Mouse (Mus musculus) heart, postnatal 0 days (tissue): Measurements from ENCODE around the gene Abcb4. TPM values are rescaled to one million over a fixed set of nuclear protein-coding genes. Genes with fewer than 3 reads are reported as not detected.

ENCODE experiments used
- ATAC-seq: fragments of 200-750 bp; cut with Nextera tagmentation; 2 replicates; pipeline ENCODE4 v1.8.0; 2017; ENCODE audit warnings: low read depth, moderate number of reproducible peaks, moderate library complexity; ENCODE audit not compliant: insufficient read depth
- DNase-seq: peaks from one replicate; pipeline ENCODE4 v3.0.0-alpha.2; 2016; ENCODE audit warnings: low spot score
- H3K27ac ChIP-seq: fragments of 300-500 bp; sonication (generic); 2 replicates; pipeline ENCODE4 v1.5.1; 2014; ENCODE audit warnings: low read depth, mild to moderate bottlenecking
- H3K27me3 ChIP-seq: fragments of 300-500 bp; sonication (generic); 2 replicates; pipeline ENCODE4 v1.6.1; 2014; ENCODE audit warnings: low read length, mixed read lengths; ENCODE audit not compliant: control insufficient read depth, insufficient read depth
- H3K36me3 ChIP-seq: fragments of 300-500 bp; sonication (generic); replicated peaks from 2 replicates; pipeline ENCODE4 v1.6.1; 2014; ENCODE audit warnings: low read length, mixed read lengths; ENCODE audit not compliant: control insufficient read depth, insufficient read depth
- H3K4me1 ChIP-seq: fragments of 300-500 bp; sonication (generic); 2 replicates; pipeline ENCODE4 v1.6.1; 2014; ENCODE audit warnings: antibody characterized with exemption; ENCODE audit not compliant: control insufficient read depth, insufficient read depth
- H3K4me2 ChIP-seq: fragments of 300-500 bp; sonication (generic); 2 replicates; pipeline ENCODE4 v1.6.1; 2014; ENCODE audit warnings: low read depth, mild to moderate bottlenecking, low read length, moderate library complexity
- H3K4me3 ChIP-seq: fragments of 300-500 bp; sonication (generic); 2 replicates; pipeline ENCODE4 v1.5.1; 2014; ENCODE audit warnings: low read depth, low read length
- H3K9ac ChIP-seq: fragments of 300-500 bp; sonication (generic); replicated peaks from 2 replicates; pipeline ENCODE4 v1.6.1; 2014; ENCODE audit warnings: low read depth, low read length, mixed read lengths
- H3K9me3 ChIP-seq: fragments of 300-500 bp; sonication (generic); replicated peaks from 2 replicates; pipeline ENCODE4 v1.6.1; 2016; ENCODE audit warnings: low read length; ENCODE audit not compliant: control insufficient read depth
- CTCF ChIP-seq: IDR thresholded peaks from 2 replicates; pipeline ENCODE4 v1.5.1; 2016; ENCODE audit warnings: antibody characterized with exemption, control low read depth, low read depth
- EP300 ChIP-seq: IDR thresholded peaks from 2 replicates; pipeline ENCODE4 v1.6.1; 2016; ENCODE audit warnings: antibody characterized with exemption, low read depth
- WGBS: fragments of 180-500 bp; shearing (Covaris S2); extraction: QIAGEN DNeasy Blood & Tissue Kit; methylation state at CpG from one replicate; pipeline ENCODE4 v1.1.7; 2014; 5-methylcytosine and 5-hydroxymethylcytosine counted together
- polyA plus RNA-seq: library from polyadenylated mRNA; unstranded; fragments of >200 nt; fragmentation: Nextera tagmentation; extraction: Ambion mirVana; gene quantifications from 2 replicates; pipeline ENCODE4 v1.2.1, GENCODE M21; 2015
- total RNA-seq: library from RNA; depleted of rRNA; stranded (reverse); fragments of >200 nt; gene quantifications from 2 replicates; pipeline ENCODE4 v1.2.3, GENCODE M21; 2014; ENCODE audit warnings: low replicate concordance

Gene Abcb4
- total and polyA plus RNA-seq, 2 experiments from 2014 or later: 0.63 TPM; not detected in 1

DNA sequence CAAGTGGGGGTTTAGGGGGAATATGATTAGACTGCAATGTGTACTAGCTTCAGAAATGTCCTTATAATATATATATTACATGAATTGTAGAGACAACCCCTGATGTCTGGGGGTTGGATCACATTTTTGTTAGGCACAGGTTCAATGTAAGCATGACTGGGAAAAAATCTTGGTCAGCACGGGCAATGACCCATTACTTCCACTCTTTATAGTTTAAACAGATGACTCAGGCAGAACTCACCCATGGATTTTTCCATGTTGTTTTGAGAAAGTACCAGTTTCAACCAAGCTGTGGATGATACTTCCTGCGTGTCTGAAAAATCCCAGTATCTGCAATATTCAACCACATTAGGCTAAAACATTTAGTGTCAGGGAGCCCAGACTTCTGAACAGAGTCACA is 16.4 kb upstream of the Abcb4 start:
- Histone ChIP-seq H3K9me3 (no peaks in the 10 kb centered on the region), H3K27ac (no peak overlapping the region), H3K4me3 (no peak overlapping the region), H3K27me3 (no peaks in the 10 kb centered on the region), H3K4me2 (no peak overlapping the region), H3K36me3 (no peaks in the 10 kb centered on the region), H3K9ac (no peak overlapping the region), H3K4me1 (no peaks in the 10 kb centered on the region)
- 63% methylated on average over 2 of the region's 2 CpGs for WGBS
- no peak for DNase-seq
- TF ChIP-seq CTCF (no peak), EP300 (no peak)
- ATAC-seq: no peak

- Histone ChIP-seq H3K4me3 (no peak overlapping the region), H3K4me1 (no peaks in the 10 kb centered on the region), H3K4me2 (no peak overlapping the region), H3K36me3 (no peaks in the 10 kb centered on the region), H3K9ac (no peak overlapping the region), H3K27ac (no peak overlapping the region), H3K27me3 (no peaks in the 10 kb centered on the region), H3K9me3 (no peaks in the 10 kb centered on the region)
- no peak for ATAC-seq
- 56% methylated on average over 5 of the region's 5 CpGs for WGBS
- TF ChIP-seq CTCF: no peak
- TF ChIP-seq EP300: no peak
- no peak for DNase-seq
Observed at GRCm38 (mm10) chr5:8877800-8878199, 15.7 kb upstream of the Abcb4 start.

DNA sequence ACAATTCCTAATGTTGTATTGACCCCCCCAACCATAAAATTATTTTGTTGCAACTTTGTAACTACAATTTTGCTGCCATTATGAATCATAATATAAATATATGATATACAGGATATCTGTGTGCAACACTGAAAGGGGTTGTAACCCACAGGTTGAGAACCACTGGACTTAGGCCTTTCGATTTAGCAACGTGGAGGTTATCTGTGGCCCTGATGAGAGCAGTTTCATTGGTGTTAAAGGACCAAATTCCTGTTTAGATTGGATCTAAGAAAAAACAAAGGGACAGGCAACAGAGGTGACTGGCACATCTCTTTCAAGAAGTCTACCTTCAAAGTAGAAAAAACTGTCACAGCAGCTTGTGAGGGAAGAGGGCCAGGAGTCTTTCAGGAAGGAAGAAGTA is 7.7 kb upstream of the Abcb4 start:
- DNase-seq (no peak), ATAC-seq (no peak)
- no peak overlapping the region for H3K9ac ChIP-seq
- no peak overlapping the region for H3K4me3 ChIP-seq
- no peaks in the 10 kb centered on the region for H3K27me3 ChIP-seq
- H3K36me3 ChIP-seq: no peaks in the 10 kb centered on the region
- no peak overlapping the region for H3K4me2 ChIP-seq
- no peak overlapping the region for H3K27ac ChIP-seq
- 63% methylated on average over 2 of the region's 2 CpGs for WGBS
- H3K9me3 ChIP-seq: no peaks in the 10 kb centered on the region
- no peaks in the 10 kb centered on the region for H3K4me1 ChIP-seq
- TF ChIP-seq EP300 (no peak), CTCF (no peak)

DNA sequence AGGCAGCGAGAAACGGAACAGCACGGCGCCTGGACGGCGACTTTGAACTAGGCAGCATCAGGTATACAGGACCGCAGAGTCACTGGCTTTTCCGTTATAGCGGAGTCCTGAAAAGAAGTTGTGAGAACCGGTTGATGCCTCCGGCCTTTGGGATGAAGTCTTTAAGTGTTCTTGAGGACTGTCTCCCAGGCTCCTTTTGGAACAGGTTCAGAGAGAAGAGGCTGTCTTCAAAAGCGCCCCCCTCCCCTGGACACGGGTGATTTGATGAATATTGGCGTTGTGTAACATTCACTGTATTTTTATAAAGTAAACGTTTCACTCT is 548 bp downstream of the Abcb4 start:
- Histone ChIP-seq H3K4me3 (peak overlapping the region; percentile 68), H3K27me3 (no peaks in the 10 kb centered on the region), H3K36me3 (no peaks in the 10 kb centered on the region), H3K4me1 (peaks cover 7% of the 10 kb centered on the region; the same call in 1 of the 2 replicates), H3K9me3 (no peaks in the 10 kb centered on the region), H3K9ac (no peak overlapping the region), H3K27ac (no peak overlapping the region), H3K4me2 (peak overlapping the region; percentile 97)
- 11% methylated on average over 15 of the region's 15 CpGs for WGBS
- ATAC-seq: no peak
- no peak for DNase-seq
- TF ChIP-seq CTCF (no peak), EP300 (no peak)

DNA sequence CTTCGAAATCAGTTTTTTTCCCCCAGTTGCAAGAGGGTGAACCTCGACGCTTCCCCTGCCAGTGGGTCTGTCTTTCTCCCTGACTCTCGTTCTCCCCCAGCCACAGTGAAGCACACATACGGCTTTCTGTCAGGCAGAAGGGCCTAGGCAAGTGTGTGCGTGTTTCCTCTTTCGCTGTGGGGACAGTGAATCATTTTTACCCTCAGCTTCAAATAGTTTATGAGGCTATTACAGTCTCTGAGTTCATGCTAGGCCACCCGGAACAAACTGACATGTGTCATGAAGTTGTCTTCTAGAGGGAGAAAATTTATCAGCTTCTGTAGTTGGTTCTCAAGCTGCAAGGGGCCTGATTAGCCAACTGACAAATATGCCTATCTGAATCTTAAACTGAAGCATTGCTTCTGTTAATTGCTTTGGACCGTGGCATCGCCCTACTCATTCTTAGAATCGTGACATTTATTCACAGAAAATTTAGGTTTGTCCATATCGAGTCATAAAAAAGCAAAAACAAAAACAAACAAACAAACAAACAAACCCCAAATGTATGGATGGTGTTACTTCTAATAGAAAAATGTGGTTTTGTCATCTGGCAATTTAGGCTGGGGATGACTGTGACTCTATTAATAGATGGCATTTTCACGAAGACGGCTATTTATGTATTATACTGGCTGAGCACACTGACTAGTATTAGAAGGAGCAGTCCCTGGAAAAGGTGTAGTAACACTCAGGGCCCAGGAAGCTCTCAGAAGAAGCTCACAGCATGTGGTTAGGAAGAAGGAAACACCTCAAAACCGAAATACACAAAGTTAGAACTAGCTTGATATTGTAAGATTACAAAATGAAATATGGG is 1.3 kb downstream of the Abcb4 start:
- no peak for TF ChIP-seq CTCF
- no peak for TF ChIP-seq EP300
- Histone ChIP-seq H3K36me3 (no peaks in the 10 kb centered on the region), H3K9ac (no peak overlapping the region), H3K4me1 (peaks cover 7% of the 10 kb centered on the region; the same call in 1 of the 2 replicates), H3K9me3 (no peaks in the 10 kb centered on the region), H3K27me3 (no peaks in the 10 kb centered on the region), H3K4me3 (no peak overlapping the region), H3K27ac (no peak overlapping the region), H3K4me2 (no peak overlapping the region)
- WGBS: 62% methylated on average over 15 of the region's 15 CpGs
- ATAC-seq: no peak
- DNase-seq: no peak

DNA sequence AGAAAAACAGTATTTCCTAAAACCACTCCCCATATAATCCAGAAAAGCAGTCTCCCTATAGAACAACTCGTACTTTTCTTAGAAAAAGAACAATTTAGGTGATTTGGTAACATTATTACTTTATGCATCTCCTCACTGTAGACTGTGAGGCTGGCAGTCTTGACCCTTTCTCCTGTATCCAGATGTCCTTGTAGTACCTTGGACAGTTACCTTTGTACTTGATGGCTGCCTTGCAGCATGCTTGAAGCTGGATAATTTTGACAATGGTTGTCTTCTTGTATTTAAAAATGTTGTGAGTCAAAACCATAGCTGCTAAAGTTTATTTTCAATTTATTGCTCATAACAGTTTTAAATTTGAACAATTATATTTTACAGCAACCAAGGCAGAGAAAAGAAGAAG is 2.7 kb downstream of the Abcb4 start:
- H3K27me3 ChIP-seq: no peaks in the 10 kb centered on the region
- no peak overlapping the region for H3K9ac ChIP-seq
- H3K4me3 ChIP-seq: no peak overlapping the region
- ATAC-seq: no peak
- no peak for DNase-seq
- no peaks in the 10 kb centered on the region for H3K36me3 ChIP-seq
- H3K4me1 ChIP-seq: peaks cover 7% of the 10 kb centered on the region; the same call in 1 of the 2 replicates
- no peaks in the 10 kb centered on the region for H3K9me3 ChIP-seq
- WGBS: 45% methylated on average over 1 of the region's 1 CpGs
- H3K4me2 ChIP-seq: no peak overlapping the region
- no peak overlapping the region for H3K27ac ChIP-seq
- TF ChIP-seq EP300 (no peak), CTCF (no peak)
